Mouse (Mus musculus): ENCODE data around the gene Mt2.

- no peak for TF ChIP-seq CTCF (IDR thresholded peaks at IDR 0.05; ENCODE audit: insufficient read depth, low read depth, low read length)
- no peak for TF ChIP-seq POLR2A (IDR thresholded peaks at IDR 0.05; ENCODE audit: insufficient read depth, low read depth, low read length)
Measured at GRCm38 (mm10) chr8:94184357-94184843, 11.9 kb downstream of the Mt2 start.

Measured in olfactory bulb, adult 2 months (tissue).